Mouse (Mus musculus) stomach, embryonic 16.5 days (tissue): ENCODE measurements around the gene Klhl29. TPM values are rescaled to one million over a fixed set of nuclear protein-coding genes. Genes with fewer than 3 reads are reported as not detected.

Experiments used
- ATAC-seq: fragments of 200-750 bp; cut with Nextera tagmentation; 2 replicates; pipeline ENCODE4 v1.8.0; 2017; ENCODE audit warnings: moderate number of reproducible peaks, moderate TSS enrichment; ENCODE audit not compliant: insufficient read depth, low FRiP score
- H3K27ac ChIP-seq: fragments of 300-500 bp; sonication (generic); 2 replicates; pipeline ENCODE4 v1.5.1; 2014; ENCODE audit warnings: low read length
- H3K27me3 ChIP-seq: fragments of 300-500 bp; sonication (generic); 2 replicates; pipeline ENCODE4 v1.6.1; 2014; ENCODE audit warnings: low read length, control low read depth, mixed read lengths; ENCODE audit not compliant: control insufficient read depth, insufficient read depth
- H3K36me3 ChIP-seq: fragments of 300-500 bp; sonication (generic); 2 replicates; pipeline ENCODE4 v1.6.1; 2014; ENCODE audit warnings: low read length; ENCODE audit not compliant: control insufficient read depth, insufficient read depth
- H3K4me1 ChIP-seq: fragments of 300-500 bp; sonication (generic); 2 replicates; pipeline ENCODE4 v1.6.1; 2014; ENCODE audit warnings: low read length, control low read depth, mixed read lengths; ENCODE audit not compliant: control insufficient read depth, insufficient read depth
- H3K4me2 ChIP-seq: fragments of 300-500 bp; sonication (generic); 2 replicates; pipeline ENCODE4 v1.6.1; 2014; ENCODE audit warnings: low read depth, low read length, mixed read lengths
- H3K4me3 ChIP-seq: fragments of 300-500 bp; sonication (generic); replicated peaks from 2 replicates; pipeline ENCODE4 v1.5.1; 2014; ENCODE audit warnings: mild to moderate bottlenecking, low read length
- H3K9ac ChIP-seq: fragments of 300-500 bp; sonication (generic); 2 replicates; pipeline ENCODE4 v1.6.1; 2014; ENCODE audit warnings: low read length
- H3K9me3 ChIP-seq: fragments of 300-500 bp; sonication (generic); replicated peaks from 2 replicates; pipeline ENCODE4 v1.6.1; 2016; ENCODE audit warnings: low read length, control low read depth; ENCODE audit not compliant: control insufficient read depth
- WGBS: fragments of 180-500 bp; shearing (Covaris S2); extraction: QIAGEN DNeasy Blood & Tissue Kit; methylation state at CpG from one replicate; pipeline ENCODE4 v1.1.7; 2014; 5-methylcytosine and 5-hydroxymethylcytosine counted together
- polyA plus RNA-seq: library from polyadenylated mRNA; unstranded; fragments of >200 nt; fragmentation: Nextera tagmentation; extraction: Ambion mirVana; gene quantifications from 2 replicates; pipeline ENCODE4 v1.2.1, GENCODE M21; 2015

Klhl29 gene
- polyA plus RNA-seq, 1 experiment from 2014 or later: 0.76 TPM

- H3K4me1 ChIP-seq: no peaks in the 10 kb centered on the region
- 80% methylated on average over 4 of the region's 4 CpGs for WGBS
- H3K27ac ChIP-seq: no peak overlapping the region
- H3K4me2 ChIP-seq: no peak overlapping the region
- no peak for ATAC-seq
- H3K27me3 ChIP-seq: no peaks in the 10 kb centered on the region
- H3K9me3 ChIP-seq: no peaks in the 10 kb centered on the region
- no peaks in the 10 kb centered on the region for H3K36me3 ChIP-seq
- H3K9ac ChIP-seq: no peak overlapping the region
- H3K4me3 ChIP-seq: no peak overlapping the region
Observed at GRCm38 (mm10) chr12:5129190-5129589, 246.3 kb downstream of the Klhl29 start.

- Histone ChIP-seq H3K9me3 (no peaks in the 10 kb centered on the region), H3K4me2 (no peak overlapping the region), H3K4me1 (0 out of 2 replicates have a peak, but pooled peaks cover 7% of the 10 kb centered on the region), H3K27me3 (no peaks in the 10 kb centered on the region), H3K36me3 (no peaks in the 10 kb centered on the region), H3K9ac (no peak overlapping the region), H3K27ac (no peak overlapping the region), H3K4me3 (no peak overlapping the region)
- ATAC-seq: no peak
- 71% methylated on average over 7 of the region's 7 CpGs for WGBS
Observed at GRCm38 (mm10) chr12:5125907-5126306, 249.6 kb downstream of the Klhl29 start.

DNA sequence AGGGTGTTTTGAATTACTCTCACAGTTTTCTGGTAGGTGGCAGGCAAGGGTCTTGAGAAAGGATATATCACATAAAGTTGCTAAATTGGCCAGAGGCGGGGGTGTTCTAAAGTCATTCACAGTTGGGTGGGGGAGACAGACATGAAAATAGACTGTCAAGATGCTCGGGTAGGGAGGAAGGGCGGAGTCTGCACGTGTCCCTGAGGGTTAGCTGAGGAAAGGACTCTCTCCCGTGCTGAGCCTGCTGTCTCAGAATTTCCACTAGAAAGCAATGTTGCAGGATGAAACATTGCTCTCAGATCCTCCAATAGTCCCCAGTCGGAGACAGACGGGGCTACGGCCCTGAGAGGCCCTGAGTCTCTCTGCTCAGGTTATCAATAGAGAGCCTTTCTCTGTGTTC is 252.5 kb downstream of the Klhl29 start:
- no peak overlapping the region for H3K9ac ChIP-seq
- H3K4me1 ChIP-seq: peaks cover 9% of the 10 kb centered on the region; the same call in 1 of the 2 replicates
- WGBS: 47% methylated on average over 8 of the region's 8 CpGs
- no peak overlapping the region for H3K4me3 ChIP-seq
- no peak for ATAC-seq
- no peak overlapping the region for H3K4me2 ChIP-seq
- H3K36me3 ChIP-seq: no peaks in the 10 kb centered on the region
- H3K27me3 ChIP-seq: no peaks in the 10 kb centered on the region
- no peak overlapping the region for H3K27ac ChIP-seq
- H3K9me3 ChIP-seq: no peaks in the 10 kb centered on the region

DNA sequence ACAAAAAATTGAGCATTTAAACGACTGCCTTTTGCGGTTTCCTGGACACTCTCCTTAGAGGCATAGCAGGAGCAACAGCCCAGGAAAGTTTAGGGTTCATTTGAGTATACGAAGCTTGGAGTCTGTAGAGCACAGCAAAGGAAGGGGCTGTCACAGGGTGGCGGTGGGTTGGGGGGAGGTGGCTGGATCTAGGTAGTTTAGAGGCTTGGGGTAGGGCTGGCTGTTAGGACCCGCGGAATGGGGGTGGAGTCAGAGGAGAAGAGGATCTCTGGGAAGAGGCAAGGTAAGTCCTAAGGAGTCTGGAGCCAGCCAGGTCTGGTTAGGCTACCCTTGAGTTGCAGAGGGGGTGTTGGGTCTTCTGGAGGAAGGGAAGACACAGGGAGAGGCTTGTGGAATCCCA is 255.2 kb downstream of the Klhl29 start:
- ATAC-seq: no peak; the same call in 1 of the 2 replicates
- Histone ChIP-seq H3K4me1 (peaks cover 9% of the 10 kb centered on the region; the same call in 1 of the 2 replicates), H3K27ac (no peak overlapping the region), H3K4me2 (peak overlapping the region; percentile 41), H3K4me3 (peak overlapping the region; percentile 20; the same call in 1 of the 2 replicates), H3K9me3 (no peaks in the 10 kb centered on the region), H3K27me3 (no peaks in the 10 kb centered on the region), H3K36me3 (no peaks in the 10 kb centered on the region), H3K9ac (no peak overlapping the region)
- whole genome bisulfite sequencing: 46% methylated on average over 6 of the region's 6 CpGs

- H3K4me2 ChIP-seq: peak overlapping the region; percentile 41
- H3K4me1 ChIP-seq: peaks cover 9% of the 10 kb centered on the region; the same call in 1 of the 2 replicates
- peak; percentile 91 for ATAC-seq
- no peaks in the 10 kb centered on the region for H3K9me3 ChIP-seq
- H3K27me3 ChIP-seq: no peaks in the 10 kb centered on the region
- H3K4me3 ChIP-seq: peak overlapping the region; percentile 20
- WGBS: 11% methylated on average over 15 of the region's 15 CpGs
- H3K36me3 ChIP-seq: no peaks in the 10 kb centered on the region
- no peak overlapping the region for H3K9ac ChIP-seq
- no peak overlapping the region for H3K27ac ChIP-seq
Observed at GRCm38 (mm10) chr12:5119726-5120125, 255.8 kb downstream of the Klhl29 start.

DNA sequence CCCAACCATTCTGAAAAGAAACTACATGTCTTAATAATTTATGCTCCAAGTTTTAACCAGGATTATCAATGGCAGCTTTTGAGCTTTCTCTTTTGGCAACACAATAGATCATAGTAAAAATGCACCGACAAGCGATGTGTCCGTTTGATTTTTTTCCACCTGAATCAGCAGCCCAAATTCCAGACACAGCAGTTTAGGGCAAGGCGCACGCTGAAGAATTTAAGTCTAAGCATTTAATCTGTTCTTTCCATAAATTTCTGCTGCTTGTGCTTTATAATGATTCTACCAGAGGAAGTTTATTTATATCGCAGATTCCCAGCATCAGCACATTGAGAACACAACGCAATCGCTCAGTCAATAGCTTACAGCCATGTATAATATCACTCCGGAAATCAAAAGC is 256.2 kb downstream of the Klhl29 start:
- H3K9me3 ChIP-seq: no peaks in the 10 kb centered on the region
- H3K27ac ChIP-seq: no peak overlapping the region
- H3K4me3 ChIP-seq: peak overlapping the region; percentile 20
- no peaks in the 10 kb centered on the region for H3K36me3 ChIP-seq
- peak overlapping the region; percentile 41 for H3K4me2 ChIP-seq
- 36% methylated on average over 9 of the region's 9 CpGs for WGBS
- H3K27me3 ChIP-seq: no peaks in the 10 kb centered on the region
- H3K4me1 ChIP-seq: peaks cover 9% of the 10 kb centered on the region; the same call in 1 of the 2 replicates
- ATAC-seq: no peak; the same call in 1 of the 2 replicates
- H3K9ac ChIP-seq: no peak overlapping the region

GRCm38 (mm10) chr12:5116605-5117004 is 258.9 kb downstream of the Klhl29 start:
- peaks cover 3% of the 10 kb centered on the region; the same call in 1 of the 2 replicates for H3K4me1 ChIP-seq
- no peaks in the 10 kb centered on the region for H3K9me3 ChIP-seq
- H3K9ac ChIP-seq: no peak overlapping the region
- H3K4me3 ChIP-seq: no peak overlapping the region
- H3K4me2 ChIP-seq: no peak overlapping the region
- no peaks in the 10 kb centered on the region for H3K36me3 ChIP-seq
- H3K27me3 ChIP-seq: no peaks in the 10 kb centered on the region
- no peak overlapping the region for H3K27ac ChIP-seq
- no peak for ATAC-seq
- WGBS: 86% methylated on average over 5 of the region's 5 CpGs

GRCm38 (mm10) chr12:5114631-5115030 is 260.9 kb downstream of the Klhl29 start:
- H3K27me3 ChIP-seq: no peaks in the 10 kb centered on the region
- H3K9me3 ChIP-seq: no peaks in the 10 kb centered on the region
- H3K9ac ChIP-seq: no peak overlapping the region
- no peak for ATAC-seq
- 65% methylated on average over 4 of the region's 4 CpGs for WGBS
- H3K27ac ChIP-seq: no peak overlapping the region
- no peak overlapping the region for H3K4me3 ChIP-seq
- no peak overlapping the region for H3K4me2 ChIP-seq
- no peaks in the 10 kb centered on the region for H3K4me1 ChIP-seq
- H3K36me3 ChIP-seq: no peaks in the 10 kb centered on the region

DNA sequence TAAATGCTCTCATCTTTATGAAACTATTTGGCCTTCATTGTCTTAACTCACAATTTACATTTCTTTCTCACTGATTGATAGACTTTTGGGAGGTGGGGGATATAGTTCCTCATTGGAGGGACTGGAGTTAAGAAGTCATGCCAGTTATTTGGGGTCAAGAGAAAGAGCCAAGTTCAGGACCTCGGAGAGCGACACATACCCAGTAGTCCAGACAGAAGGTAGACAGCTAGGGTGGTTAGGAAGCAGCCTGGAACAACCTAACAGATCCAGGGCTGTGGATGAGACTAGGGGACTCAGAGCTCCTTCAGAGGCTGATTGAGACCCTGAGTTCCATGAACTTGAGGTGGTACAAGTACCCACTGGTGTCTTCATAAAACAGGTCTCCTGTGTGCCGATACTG is 264.1 kb downstream of the Klhl29 start:
- no peak overlapping the region for H3K27ac ChIP-seq
- H3K36me3 ChIP-seq: no peaks in the 10 kb centered on the region
- H3K4me3 ChIP-seq: no peak overlapping the region
- no peak for ATAC-seq
- no peaks in the 10 kb centered on the region for H3K4me1 ChIP-seq
- H3K9me3 ChIP-seq: no peaks in the 10 kb centered on the region
- WGBS: 50% methylated on average over 3 of the region's 3 CpGs
- H3K4me2 ChIP-seq: no peak overlapping the region
- H3K27me3 ChIP-seq: no peaks in the 10 kb centered on the region
- H3K9ac ChIP-seq: no peak overlapping the region
